ENCODE assay signal across 29 mouse cellular contexts in genomic region chr9:100522029-100522428, GRCm38 (mm10). TPM values are rescaled to one million over a fixed set of nuclear protein-coding genes. Genes with fewer than 3 reads are reported as not detected.
DNase-seq lines count a peak whose midpoint lies in the region; ATAC-seq lines count a peak whose summit lies in the region.
"Had no signal": no experiment of that assay in that cellular context is flagged by ENCODE, and none has a peak within 500 bp of the region (broad histone marks: within the 10 kb centered on the region; RNA-seq: fewer than 3 reads in every experiment).

No protein-coding gene starts in this region.

- H3K36me3 ChIP-seq in forebrain, embryonic 14.5 days (ENCODE audit: control insufficient read depth, insufficient read depth, low read length), result no peaks in the 10 kb centered on the region
- H3K36me3 ChIP-seq: embryonic facial prominence, embryonic 12.5 days; forebrain, embryonic 15.5 days; heart, embryonic 13.5 days; hindbrain, embryonic 12.5 days; kidney, embryonic 15.5 days; limb, embryonic 13.5 days; lung, embryonic 15.5 days; midbrain, embryonic 13.5 days had no signal

- DNase-seq in 416B (ENCODE audit: low read depth), result peak; percentile 71
- peak; percentile 66 for DNase-seq in CD4-positive, CD25-positive, alpha-beta regulatory T cell, adult 2 months (ENCODE audit: low read depth, low spot score)
- DNase-seq in cerebellum, postnatal 10 days, result no peak
- DNase-seq in forebrain, embryonic 14.5 days (ENCODE audit: low spot score), result no peak
- DNase-seq in heart, postnatal 10 days, result no peak
- DNase-seq: adrenal gland, adult 8-10 months; B cell, adult 2 months; cerebellum, adult 8-10 months; cerebellum, postnatal 36 days; embryo, embryonic 11 days; gastrocnemius, adult 2 months; gastrocnemius, postnatal 36 days; heart, adult 2 months; kidney, adult 11 months; kidney, postnatal 25 days; lung, postnatal 36 days; thymus, postnatal 14 days had no signal

- intact Hi-C loops in heart, postnatal 10 days (cut with DNase I), result loop anchor here (5.0 kb wide), 1 partner anchor 640 kb away; no protein-coding TSS in a partner anchor

- no peaks in the 10 kb centered on the region for H3K27me3 ChIP-seq in forebrain, embryonic 14.5 days (replicated peaks; ENCODE audit: control insufficient read depth, insufficient read depth, low read length)
- H3K27me3 ChIP-seq: embryonic facial prominence, embryonic 12.5 days; forebrain, embryonic 15.5 days; heart, embryonic 13.5 days; hindbrain, embryonic 12.5 days; kidney, embryonic 15.5 days; limb, embryonic 13.5 days; lung, embryonic 15.5 days; megakaryocyte, embryonic 14.5 days; midbrain, embryonic 13.5 days had no signal

- peaks cover 2% of the 10 kb centered on the region; the same call in 1 of the 2 replicates for H3K4me1 ChIP-seq in brown adipose tissue, adult 24 weeks (ENCODE audit: control insufficient read depth, insufficient read depth, insufficient read length, low read length)
- no peaks in the 10 kb centered on the region for H3K4me1 ChIP-seq in forebrain, embryonic 14.5 days (ENCODE audit: control insufficient read depth, insufficient read depth, low read length)
- H3K4me1 ChIP-seq: embryonic facial prominence, embryonic 12.5 days; forebrain, embryonic 15.5 days; limb, embryonic 13.5 days; lung, embryonic 15.5 days; midbrain, embryonic 13.5 days had no signal

- 0 out of 2 replicates have a peak overlapping the region, but pooled peaks have one; percentile 26 for H3K27ac ChIP-seq in brown adipose tissue, adult 24 weeks (replicated peaks; ENCODE audit: low read depth, low read length)
- no peak overlapping the region for H3K27ac ChIP-seq in forebrain, embryonic 14.5 days (ENCODE audit: low read depth, low read length)
- H3K27ac ChIP-seq: embryonic facial prominence, embryonic 12.5 days; forebrain, embryonic 15.5 days; gastrocnemius, adult 2 months; heart, adult 2 months; heart, embryonic 13.5 days; hindbrain, embryonic 12.5 days; kidney, embryonic 15.5 days; limb, embryonic 13.5 days; lung, embryonic 15.5 days; midbrain, embryonic 13.5 days had no signal

- H3K4me2 ChIP-seq in forebrain, embryonic 14.5 days (ENCODE audit: low read length), result no peak overlapping the region
- H3K4me2 ChIP-seq: embryonic facial prominence, embryonic 12.5 days; forebrain, embryonic 15.5 days; heart, embryonic 13.5 days; hindbrain, embryonic 12.5 days; kidney, embryonic 15.5 days; limb, embryonic 13.5 days; liver, embryonic 11.5 days; lung, embryonic 15.5 days; midbrain, embryonic 13.5 days had no signal

- whole genome bisulfite sequencing in forebrain, embryonic 14.5 days, result 83% methylated on average over 2 of the region's 2 CpGs

- no peak overlapping the region for H3K9ac ChIP-seq in forebrain, embryonic 14.5 days (ENCODE audit: low read length)
- H3K9ac ChIP-seq: embryonic facial prominence, embryonic 12.5 days; forebrain, embryonic 15.5 days; heart, embryonic 13.5 days; hindbrain, embryonic 12.5 days; kidney, embryonic 15.5 days; limb, embryonic 13.5 days; lung, embryonic 15.5 days; midbrain, embryonic 13.5 days had no signal

- peak; percentile 40 for ATAC-seq in megakaryocyte, adult 5-6 weeks (ENCODE audit: poor library complexity, severe bottlenecking)
- no peak for ATAC-seq in forebrain, embryonic 14.5 days
- ATAC-seq: forebrain, embryonic 15.5 days; midbrain, embryonic 13.5 days had no signal

- no peak overlapping the region for H3K4me3 ChIP-seq in brown adipose tissue, adult 24 weeks (ENCODE audit: insufficient read depth, low read depth, low read length)
- no peak overlapping the region for H3K4me3 ChIP-seq in forebrain, embryonic 14.5 days (ENCODE audit: low read depth, low read length)
- H3K4me3 ChIP-seq: embryonic facial prominence, embryonic 12.5 days; forebrain, embryonic 15.5 days; gastrocnemius, adult 2 months; heart, adult 2 months; heart, embryonic 13.5 days; hindbrain, embryonic 12.5 days; kidney, embryonic 15.5 days; limb, embryonic 13.5 days; lung, embryonic 15.5 days; megakaryocyte, embryonic 14.5 days; midbrain, embryonic 13.5 days had no signal

- no peaks in the 10 kb centered on the region for H3K9me3 ChIP-seq in forebrain, embryonic 14.5 days (replicated peaks; ENCODE audit: control insufficient read depth, low read length)
- H3K9me3 ChIP-seq: embryonic facial prominence, embryonic 12.5 days; forebrain, embryonic 15.5 days; heart, embryonic 13.5 days; hindbrain, embryonic 12.5 days; kidney, embryonic 15.5 days; limb, embryonic 13.5 days; lung, embryonic 15.5 days; megakaryocyte, embryonic 14.5 days; midbrain, embryonic 13.5 days had no signal

RNA-seq across cellular contexts. Expression of gene Nck1, which starts 23.9 kb away (rescaled TPM):
- 39.8 and 44.1 TPM in 2 replicates for polyA plus RNA-seq in brown adipose tissue, adult 24 weeks (2012; ENCODE audit: insufficient read depth, insufficient read length, missing spikeins)
- total RNA-seq in megakaryocyte, adult 5-6 weeks (2015), result 47.5 and 61.0 TPM in 2 replicates
- total RNA-seq in megakaryocyte, adult 5-6 weeks (2017), result 61.3 and 69.6 TPM in 2 replicates
- 52.2 and 54.6 TPM in 2 replicates for polyA plus RNA-seq in forebrain, embryonic 14.5 days (2014; fragmentation: Nextera tagmentation; extraction: Ambion mirVana)
- 10 to 100 TPM; 56.7 to 65.8 TPM for total RNA-seq in heart, postnatal 10 days (2021)

RNA-seq across cellular contexts. Expression of gene Il20rb, which starts 35.4 kb away (rescaled TPM):
- 1.3 TPM in 1 of 2 replicates, not detected in the other for polyA plus RNA-seq in brown adipose tissue, adult 24 weeks (2012; ENCODE audit: insufficient read depth, insufficient read length, missing spikeins)
- total RNA-seq in megakaryocyte, adult 5-6 weeks (2015), result 0.91 and 1.4 TPM in 2 replicates
- 1.6 TPM in 2 replicates for total RNA-seq in megakaryocyte, adult 5-6 weeks (2017)
- 0.50 and 0.79 TPM in 2 replicates for polyA plus RNA-seq in forebrain, embryonic 14.5 days (2014; fragmentation: Nextera tagmentation; extraction: Ambion mirVana)
- total RNA-seq in heart, postnatal 10 days (2021), result 1 to 10 TPM; 2.2 to 4.4 TPM

RNA-seq across cellular contexts. Expression of gene Slc35g2, which starts 48.9 kb away (rescaled TPM):
- not detected in 2 replicates for polyA plus RNA-seq in brown adipose tissue, adult 24 weeks (2012; ENCODE audit: insufficient read depth, insufficient read length, missing spikeins)
- not detected in 2 replicates for total RNA-seq in megakaryocyte, adult 5-6 weeks (2015)
- not detected in 2 replicates for total RNA-seq in megakaryocyte, adult 5-6 weeks (2017)
- polyA plus RNA-seq in forebrain, embryonic 14.5 days (2014; fragmentation: Nextera tagmentation; extraction: Ambion mirVana), result 8.6 and 9.5 TPM in 2 replicates
- 1 to 10 TPM; 6.5 to 7.1 TPM for total RNA-seq in heart, postnatal 10 days (2021)

Comparison
In these comparisons a context has a peak if more than half of its experiments do, and no peak if none do; other contexts are left out.
1. DNase-seq: peak in 416B (single experiment) and CD4-positive, CD25-positive, alpha-beta regulatory T cell, adult 2 months (single experiment); none in cerebellum, postnatal 10 days (0 of 2), forebrain, embryonic 14.5 days (single experiment) and heart, postnatal 10 days (0 of 2).
2. RNA of gene Slc35g2, which starts 48.9 kb away (total RNA-seq): 6.5 to 7.1 TPM in heart, postnatal 10 days; not detected in megakaryocyte, adult 5-6 weeks; every median in the first group is over 4 times any median in the second.